Mouse (Mus musculus) liver, embryonic 12.5 days (tissue): ENCODE results near the gene Ubash3a. TPM values are rescaled to one million over a fixed set of nuclear protein-coding genes. Genes with fewer than 3 reads are reported as not detected.

Experiments
- ATAC-seq: fragments of 200-750 bp; cut with Nextera tagmentation; 2 replicates; pipeline ENCODE4 v1.8.0; 2017; ENCODE audit warnings: moderate number of reproducible peaks, mild to moderate bottlenecking, moderate library complexity
- H3K27ac ChIP-seq: fragments of 300-500 bp; sonication (generic); 2 replicates; pipeline ENCODE4 v1.5.1; 2016; ENCODE audit warnings: mild to moderate bottlenecking
- H3K27me3 ChIP-seq: fragments of 300-500 bp; sonication (generic); replicated peaks from 2 replicates; pipeline ENCODE4 v1.6.1; 2016; ENCODE audit warnings: mild to moderate bottlenecking, moderate library complexity
- H3K36me3 ChIP-seq: fragments of 300-500 bp; sonication (generic); 2 replicates; pipeline ENCODE4 v1.6.1; 2016; ENCODE audit warnings: mild to moderate bottlenecking, moderate library complexity
- H3K4me1 ChIP-seq: fragments of 300-500 bp; sonication (generic); 2 replicates; pipeline ENCODE4 v1.6.1; 2016
- H3K4me2 ChIP-seq: fragments of 300-500 bp; sonication (generic); 2 replicates; pipeline ENCODE4 v1.6.1; 2016; ENCODE audit warnings: mild to moderate bottlenecking, moderate library complexity
- H3K4me3 ChIP-seq: fragments of 300-500 bp; sonication (generic); 2 replicates; pipeline ENCODE4 v1.5.1; 2016; ENCODE audit warnings: mild to moderate bottlenecking, moderate library complexity
- H3K9ac ChIP-seq: fragments of 300-500 bp; sonication (generic); 2 replicates; pipeline ENCODE4 v1.6.1; 2016; ENCODE audit warnings: mild to moderate bottlenecking, moderate library complexity
- H3K9me3 ChIP-seq: fragments of 300-500 bp; sonication (generic); replicated peaks from 2 replicates; pipeline ENCODE4 v1.6.1; 2016; ENCODE audit warnings: mild to moderate bottlenecking, moderate library complexity
- WGBS: fragments of 180-500 bp; shearing (Covaris S2); methylation state at CpG from one replicate; pipeline ENCODE4 v1.1.7; 2016; ENCODE audit not compliant: insufficient replicate concordance; 5-methylcytosine and 5-hydroxymethylcytosine counted together
- polyA plus RNA-seq: library from polyadenylated mRNA; unstranded; fragments of >200 nt; fragmentation: Nextera tagmentation; extraction: Ambion mirVana; gene quantifications from 2 replicates; pipeline ENCODE4 v1.2.1, GENCODE M21; 2016

Ubash3a gene
- polyA plus RNA-seq, 1 experiment from 2014 or later: 25.6 TPM

- Histone ChIP-seq H3K27ac (no peak overlapping the region), H3K27me3 (no peaks in the 10 kb centered on the region), H3K4me1 (peaks cover 21% of the 10 kb centered on the region), H3K4me2 (no peak overlapping the region), H3K9me3 (no peaks in the 10 kb centered on the region), H3K9ac (no peak overlapping the region), H3K36me3 (no peaks in the 10 kb centered on the region), H3K4me3 (no peak overlapping the region)
- no peak for ATAC-seq
- WGBS: 74% methylated on average over 8 of the region's 8 CpGs
Observed at GRCm38 (mm10) chr17:31191825-31192224, 15.8 kb upstream of the Ubash3a start.

DNA sequence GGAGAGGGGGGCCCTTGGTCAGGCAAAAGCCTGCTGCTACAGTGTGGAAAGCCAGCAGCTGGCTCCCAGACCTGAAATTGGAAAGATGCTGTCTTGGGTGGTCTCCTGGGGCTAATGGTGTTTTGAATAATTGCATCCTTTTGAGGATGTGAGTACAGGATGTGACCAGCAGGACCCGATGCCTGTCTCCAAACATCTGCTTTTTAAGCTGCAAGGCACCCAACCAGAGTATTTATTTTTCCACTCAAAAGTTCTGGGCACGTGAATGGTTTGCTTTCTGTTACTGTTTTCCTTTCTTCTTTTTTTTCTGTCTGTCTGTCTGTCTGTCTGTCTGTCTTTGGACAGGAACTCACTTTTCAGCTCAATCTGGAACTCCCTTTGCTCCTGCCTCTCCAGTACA, 15.0 kb upstream of the Ubash3a start:
- H3K4me2 ChIP-seq: no peak overlapping the region
- no peaks in the 10 kb centered on the region for H3K27me3 ChIP-seq
- peaks cover 21% of the 10 kb centered on the region for H3K4me1 ChIP-seq
- no peak for ATAC-seq
- H3K27ac ChIP-seq: no peak overlapping the region
- no peak overlapping the region for H3K9ac ChIP-seq
- no peak overlapping the region for H3K4me3 ChIP-seq
- no peaks in the 10 kb centered on the region for H3K9me3 ChIP-seq
- WGBS: 49% methylated on average over 2 of the region's 2 CpGs
- no peaks in the 10 kb centered on the region for H3K36me3 ChIP-seq

GRCm38 (mm10) chr17:31193360-31193759, 14.3 kb upstream of the Ubash3a start:
- no peak for ATAC-seq
- 80% methylated on average over 9 of the region's 9 CpGs for WGBS
- no peak overlapping the region for H3K4me2 ChIP-seq

GRCm38 (mm10) chr17:31195207-31195606, 12.5 kb upstream of the Ubash3a start:
- no peak overlapping the region for H3K9ac ChIP-seq
- no peak overlapping the region for H3K27ac ChIP-seq
- no peaks in the 10 kb centered on the region for H3K27me3 ChIP-seq
- WGBS: 49% methylated on average over 6 of the region's 6 CpGs
- H3K4me2 ChIP-seq: no peak overlapping the region
- peaks cover 27% of the 10 kb centered on the region for H3K4me1 ChIP-seq
- peak; percentile 53 for ATAC-seq
- no peaks in the 10 kb centered on the region for H3K9me3 ChIP-seq
- no peak overlapping the region for H3K4me3 ChIP-seq
- no peaks in the 10 kb centered on the region for H3K36me3 ChIP-seq

More at GRCm38 (mm10) chr17:31193360-31193759, 14.3 kb upstream of the Ubash3a start:
- Histone ChIP-seq H3K27me3 (no peaks in the 10 kb centered on the region), H3K27ac (no peak overlapping the region), H3K9ac (no peak overlapping the region), H3K4me3 (no peak overlapping the region), H3K9me3 (no peaks in the 10 kb centered on the region), H3K36me3 (no peaks in the 10 kb centered on the region), H3K4me1 (peaks cover 21% of the 10 kb centered on the region)

DNA sequence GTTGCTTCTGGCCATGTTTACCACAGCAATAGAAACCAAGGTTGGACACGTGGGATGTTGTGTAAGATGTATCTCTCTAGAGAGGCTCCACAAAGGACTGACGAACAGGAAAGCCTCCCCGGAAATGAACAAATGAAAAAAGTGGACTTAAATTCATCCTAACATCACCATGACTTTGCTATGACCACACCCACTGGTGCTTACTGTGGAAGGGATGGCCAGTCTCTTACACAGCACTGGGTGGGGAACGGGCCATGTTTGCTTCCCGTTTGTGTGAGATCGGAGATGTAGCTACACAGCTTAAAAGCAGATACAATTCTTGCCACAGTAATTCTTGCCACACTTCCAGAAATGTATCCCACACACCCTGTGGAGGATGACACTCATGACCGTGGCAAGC, 11.4 kb upstream of the Ubash3a start:
- WGBS: 70% methylated on average over 7 of the region's 7 CpGs
- Histone ChIP-seq H3K9ac (no peak overlapping the region), H3K36me3 (no peaks in the 10 kb centered on the region), H3K4me1 (peaks cover 27% of the 10 kb centered on the region), H3K4me2 (no peak overlapping the region), H3K27ac (no peak overlapping the region), H3K4me3 (no peak overlapping the region), H3K27me3 (no peaks in the 10 kb centered on the region), H3K9me3 (no peaks in the 10 kb centered on the region)
- no peak for ATAC-seq

- no peak within 1 kb of the TSS for H3K9ac ChIP-seq
- no peak within 1 kb of the TSS for H3K27ac ChIP-seq
- H3K4me1 ChIP-seq: peaks cover 22% of the 10 kb centered on the region
- 74% methylated on average over 11 of the region's 11 CpGs for WGBS
- H3K9me3 ChIP-seq: no peaks in the 10 kb centered on the region
- no peak within 1 kb of the TSS for H3K4me2 ChIP-seq
- no peak within 1 kb of the TSS for H3K4me3 ChIP-seq
- H3K36me3 ChIP-seq: no peaks in the 10 kb centered on the region
- ATAC-seq: no peak
- H3K27me3 ChIP-seq: no peaks in the 10 kb centered on the region
Observed at GRCm38 (mm10) chr17:31198877-31199276, 8.8 kb upstream of the Ubash3a start, which contains the start of gene Tmprss3. Tmprss3 (minus strand) TSS chr17:31198977.

DNA sequence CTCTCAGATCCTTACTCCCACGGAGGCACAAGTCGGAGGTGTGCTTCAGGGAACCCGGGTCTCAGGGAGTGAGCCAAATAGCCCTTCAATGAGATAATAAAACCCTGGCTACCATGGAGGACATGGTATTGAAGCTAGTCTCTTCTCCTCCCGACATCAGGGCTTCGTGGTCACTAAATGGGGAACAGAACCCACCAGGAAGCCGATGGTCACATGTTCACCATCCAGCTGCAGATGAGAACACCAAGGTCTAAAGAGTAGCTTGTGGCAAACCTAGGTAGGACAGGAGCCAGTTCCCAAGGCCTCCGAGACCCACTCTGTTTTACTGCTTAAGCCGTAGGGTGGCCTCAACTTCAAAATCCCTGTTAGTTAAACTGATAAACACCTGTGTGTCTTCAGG, 981 bp downstream of the Ubash3a start:
- Histone ChIP-seq H3K9ac (peak overlapping the region; percentile 74), H3K27ac (peak overlapping the region; percentile 84)

GRCm38 (mm10) chr17:31209376-31209930, 1.8 kb downstream of the Ubash3a start:
- Histone ChIP-seq H3K9ac (peak overlapping the region; percentile 74; the same call in 1 of the 2 replicates), H3K27me3 (no peaks in the 10 kb centered on the region), H3K36me3 (peaks cover 35% of the 10 kb centered on the region), H3K27ac (peak overlapping the region; percentile 84), H3K4me1 (peaks cover 62% of the 10 kb centered on the region), H3K4me3 (peak overlapping the region; percentile 54), H3K9me3 (no peaks in the 10 kb centered on the region), H3K4me2 (peak overlapping the region; percentile 73)
- no peak for ATAC-seq
- 80% methylated on average over 11 of the region's 11 CpGs for WGBS

More for the DNA sequence above, 981 bp downstream of the Ubash3a start:
- ATAC-seq: no peak
- H3K36me3 ChIP-seq: peaks cover 27% of the 10 kb centered on the region
- H3K27me3 ChIP-seq: no peaks in the 10 kb centered on the region
- peak overlapping the region; percentile 54 for H3K4me3 ChIP-seq
- H3K9me3 ChIP-seq: no peaks in the 10 kb centered on the region
- peaks cover 62% of the 10 kb centered on the region for H3K4me1 ChIP-seq
- 32% methylated on average over 8 of the region's 8 CpGs for WGBS
- H3K4me2 ChIP-seq: peak overlapping the region; percentile 73

GRCm38 (mm10) chr17:31210299-31210698, 2.6 kb downstream of the Ubash3a start:
- Histone ChIP-seq H3K4me3 (no peak overlapping the region), H3K27me3 (no peaks in the 10 kb centered on the region), H3K9ac (no peak overlapping the region), H3K4me1 (peaks cover 62% of the 10 kb centered on the region), H3K4me2 (peak overlapping the region; percentile 73), H3K27ac (peak overlapping the region; percentile 84), H3K36me3 (peaks cover 43% of the 10 kb centered on the region), H3K9me3 (no peaks in the 10 kb centered on the region)
- ATAC-seq: peak; percentile 83
- WGBS: 14% methylated on average over 7 of the region's 7 CpGs

- no peaks in the 10 kb centered on the region for H3K27me3 ChIP-seq
- H3K27ac ChIP-seq: no peak overlapping the region
- WGBS: 87% methylated on average over 6 of the region's 6 CpGs
- no peak overlapping the region for H3K4me2 ChIP-seq
- no peak for ATAC-seq
- H3K9me3 ChIP-seq: no peaks in the 10 kb centered on the region
- H3K9ac ChIP-seq: no peak overlapping the region
- peaks cover 53% of the 10 kb centered on the region for H3K4me1 ChIP-seq
- H3K36me3 ChIP-seq: peaks cover 58% of the 10 kb centered on the region
- no peak overlapping the region for H3K4me3 ChIP-seq
Observed at GRCm38 (mm10) chr17:31211881-31212280, 4.2 kb downstream of the Ubash3a start.

GRCm38 (mm10) chr17:31216068-31216955, 8.6 kb downstream of the Ubash3a start:
- 63% methylated on average over 5 of the region's 5 CpGs for WGBS
- H3K4me2 ChIP-seq: no peak overlapping the region
- no peaks in the 10 kb centered on the region for H3K27me3 ChIP-seq
- no peaks in the 10 kb centered on the region for H3K9me3 ChIP-seq
- H3K36me3 ChIP-seq: peaks cover 91% of the 10 kb centered on the region
- H3K9ac ChIP-seq: no peak overlapping the region
- no peak for ATAC-seq
- H3K4me1 ChIP-seq: peaks cover 26% of the 10 kb centered on the region
- H3K4me3 ChIP-seq: no peak overlapping the region
- no peak overlapping the region for H3K27ac ChIP-seq

DNA sequence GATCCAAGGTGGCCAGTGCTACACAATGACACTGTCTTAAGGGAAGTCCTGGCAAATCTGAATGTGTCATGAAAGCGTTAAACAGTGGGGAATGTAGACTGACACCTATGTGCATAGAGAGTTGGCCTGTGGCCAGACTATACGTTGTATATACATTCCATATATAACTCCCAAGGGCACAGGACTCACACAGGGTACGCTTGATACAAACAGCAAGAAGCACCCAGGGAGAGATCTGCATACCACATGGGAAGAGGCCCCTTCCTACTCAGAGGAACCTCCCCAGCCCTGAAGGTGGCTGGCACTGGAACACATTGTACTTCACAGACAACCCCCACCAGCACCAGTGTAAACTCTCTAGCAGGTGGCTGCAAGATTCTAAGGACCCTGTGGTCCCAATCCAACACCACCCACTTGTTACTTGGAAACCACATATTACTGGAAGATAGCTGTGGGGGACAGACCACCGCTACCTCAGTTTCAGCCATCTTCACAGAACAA, 15.2 kb downstream of the Ubash3a start:
- Histone ChIP-seq H3K9me3 (no peaks in the 10 kb centered on the region), H3K36me3 (peaks cover 62% of the 10 kb centered on the region), H3K4me3 (no peak overlapping the region), H3K27ac (0 out of 2 replicates have a peak overlapping the region, but pooled peaks have one; percentile 0), H3K4me1 (peaks cover 46% of the 10 kb centered on the region), H3K27me3 (no peaks in the 10 kb centered on the region), H3K4me2 (no peak overlapping the region), H3K9ac (no peak overlapping the region)
- no peak for ATAC-seq
- WGBS: 50% methylated on average over 4 of the region's 4 CpGs
